Mouse (Mus musculus): ENCODE measurements at regions not wholly inside any gene's neighbourhood (a gene's known extent, or its start where the extent isn't known, plus 50 kb on each side); places are given as distances from the start of the nearest gene placed in this dataset.

DNA sequence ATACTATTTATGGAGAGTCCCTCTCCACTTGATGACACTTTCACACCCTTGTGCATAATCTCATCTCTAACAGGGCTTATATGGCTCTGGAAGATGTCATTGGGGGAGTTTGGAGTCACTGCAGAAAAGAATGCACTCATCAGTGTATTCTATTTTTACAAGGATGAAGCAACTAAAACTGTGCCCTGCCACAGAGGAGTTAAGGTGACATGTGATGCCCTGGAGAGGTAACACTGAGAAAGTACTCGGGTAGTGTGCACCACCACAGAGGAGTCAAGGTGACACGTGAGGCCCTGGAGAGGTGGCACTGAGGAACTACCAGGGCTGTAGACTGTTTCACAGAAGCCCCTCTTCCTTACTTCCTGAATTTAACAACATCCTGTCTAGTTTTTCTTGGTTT lies 53.2 kb downstream of the Tigd2 start:
- in situ Hi-C loops (cut with MboI, MseI), result no loop called here

DNA sequence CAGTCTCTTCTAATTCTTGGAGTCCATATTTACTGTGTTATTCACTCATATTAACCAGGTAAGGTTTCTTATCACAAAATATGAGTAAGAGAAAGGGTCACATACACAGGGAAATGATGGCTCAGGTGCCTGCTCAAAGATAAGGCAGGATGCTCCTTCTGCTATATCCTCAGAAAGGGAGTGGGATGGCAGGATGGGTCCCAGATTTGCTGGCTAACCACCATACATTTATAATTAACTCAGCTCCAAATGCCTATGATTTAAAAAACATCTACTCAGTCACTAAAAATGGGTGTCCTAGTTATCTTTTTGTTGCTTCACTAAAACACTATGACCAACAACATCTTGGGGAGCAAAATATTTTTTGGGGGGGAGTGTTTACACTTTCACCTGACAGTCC lies 56.3 kb downstream of the Tigd2 start:
- in situ Hi-C loops (cut with MboI, MseI), result no loop called here

DNA sequence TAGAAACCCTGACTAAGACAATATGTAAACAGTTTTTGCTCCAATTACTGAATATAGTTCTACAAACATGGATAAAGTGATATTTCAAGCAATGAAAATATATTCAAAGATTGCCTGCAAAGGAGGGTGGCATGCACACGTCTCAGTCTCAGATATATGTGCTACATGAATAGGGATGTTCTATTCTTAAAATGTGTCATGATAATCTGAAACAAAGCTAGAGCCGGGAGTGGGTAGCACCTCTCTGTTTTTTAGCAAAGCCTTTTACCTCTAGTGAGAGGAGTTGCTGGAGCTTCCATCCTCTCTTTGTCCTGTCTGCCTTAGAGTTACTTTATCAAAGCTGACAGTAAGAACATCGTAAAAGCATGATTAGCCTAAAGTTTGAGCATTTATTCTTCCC lies 65.5 kb downstream of the Tigd2 start:
- in situ Hi-C loops (cut with MboI, MseI), result loop anchor here (5.0 kb wide), 1 partner anchor 93 kb away; no protein-coding TSS in a partner anchor
